ENCODE assay signal across 8 mouse cellular contexts in genomic region chr14:57423432-57424211, GRCm38 (mm10). TPM values are rescaled to one million over a fixed set of nuclear protein-coding genes. Genes with fewer than 3 reads are reported as not detected.
DNase-seq lines count a peak whose midpoint lies in the region; ATAC-seq and TF ChIP-seq lines count a peak whose summit lies in the region.

Gene Ift88, plus strand, starts transcription at chr14:57424062.

- peak; percentile 100 for ATAC-seq in forebrain, embryonic 15.5 days (replicated peaks)
- peak; percentile 90 for ATAC-seq in neutrophil, adult 5-6 weeks (ENCODE audit: extremely low read depth, insufficient number of reproducible peaks, low FRiP score, poor library complexity, severe bottlenecking)

- peak within 1 kb of the TSS; percentile 77 for H3K4me2 ChIP-seq in forebrain, embryonic 15.5 days (replicated peaks)

- TF ChIP-seq POLR2A in lung, adult 2 months (IDR thresholded peaks at IDR 0.05; ENCODE audit: borderline replicate concordance, extremely low read depth, low read depth, low read length) = peak; percentile 88; the same call in 1 of the 2 replicates

- WGBS in forebrain, embryonic 15.5 days = 3% methylated on average over 42 of the region's 42 CpGs
- whole genome bisulfite sequencing in lung, adult 2 months = 2% methylated on average over 42 of the region's 42 CpGs

- H3K36me3 ChIP-seq in forebrain, embryonic 15.5 days = no peaks in the 10 kb centered on the region

- H3K9ac ChIP-seq in forebrain, embryonic 15.5 days (replicated peaks) = peak within 1 kb of the TSS; percentile 83

- H3K4me3 ChIP-seq in forebrain, embryonic 15.5 days = peak within 1 kb of the TSS; percentile 86
- peak within 1 kb of the TSS; percentile 96 for H3K4me3 ChIP-seq in lung, adult 2 months (replicated peaks; ENCODE audit: extremely low read depth, low read depth, low read length)

- H3K27ac ChIP-seq in forebrain, embryonic 15.5 days (replicated peaks) = peak within 1 kb of the TSS; percentile 64

- DNase-seq in ES-CJ7 (ENCODE audit: low read depth, low spot score) = peak; percentile 72
- peak; percentile 91 for DNase-seq in cerebellum, adult 11-12 months
- peak; percentile 88 for DNase-seq in heart, postnatal 25 days (ENCODE audit: low spot score)
- DNase-seq in layer of hippocampus, adult 18-20 months (ENCODE audit: low spot score in 2 of 2) = peak; percentile 93 to 97
- DNase-seq in lung, adult 2 months = peak; percentile 93
- peak; percentile 75 to 80 for DNase-seq in thymus, adult 18-20 months

- no peaks in the 10 kb centered on the region for H3K27me3 ChIP-seq in forebrain, embryonic 15.5 days

- H3K9me3 ChIP-seq in forebrain, embryonic 15.5 days = no peaks in the 10 kb centered on the region

- TF ChIP-seq CTCF in lung, adult 2 months (IDR thresholded peaks at IDR 0.05; ENCODE audit: insufficient read depth, low read length) = no peak

- peaks cover 11% of the 10 kb centered on the region; the same call in 1 of the 2 replicates for H3K4me1 ChIP-seq in forebrain, embryonic 15.5 days
- H3K4me1 ChIP-seq in lung, adult 2 months (ENCODE audit: control insufficient read depth, insufficient read depth, low read length) = no peaks in the 10 kb centered on the region

- intact Hi-C loops in heart, postnatal 25 days (cut with DNase I) = loop anchor here (2.0 kb wide), 1 partner anchor 25 kb away; the partner anchor contains the start of gene Cryl1

RNA-seq across cellular contexts. Expression of gene Ift88, which starts in this region (rescaled TPM):
- 15.9 TPM in 2 replicates for polyA plus RNA-seq in forebrain, embryonic 15.5 days (2015; fragmentation: Nextera tagmentation; extraction: Ambion mirVana)
- 1 to 10 TPM; 3.7 to 5.1 TPM for total RNA-seq in heart, postnatal 25 days (2021)
- 10 to 100 TPM; 13.2 to 15.0 TPM for total RNA-seq in layer of hippocampus, adult 18-20 months (2021)
- 6.1 TPM in 2 replicates for polyA plus RNA-seq in lung, adult 2 months (2012; rRNA removed)
- total RNA-seq in neutrophil, adult 5-6 weeks (2017) = 5.6 and 5.8 TPM in 2 replicates

Comparison
In these comparisons a context has a peak if more than half of its experiments do, and no peak if none do; other contexts are left out.
1. Peak in every context shown above with its lines: DNase-seq, ATAC-seq, H3K4me3 ChIP-seq and H3K27ac ChIP-seq.